Mouse (Mus musculus): ENCODE data around the gene 4932438A13Rik. TPM values are rescaled to one million over a fixed set of nuclear protein-coding genes. Genes with fewer than 3 reads are reported as not detected.

The 4932438A13Rik gene
- 104 and 120 TPM in 2 replicates for polyA plus RNA-seq (2014; fragmentation: Nextera tagmentation; extraction: Ambion mirVana)

- Histone ChIP-seq H3K36me3 (ENCODE audit: control insufficient read depth, insufficient read depth, low read length) (no peaks in the 10 kb centered on the region), H3K27ac (ENCODE audit: low read depth, low read length) (peak within 1 kb of the TSS; percentile 72), H3K4me1 (ENCODE audit: control insufficient read depth, insufficient read depth, low read length) (peaks cover 5% of the 10 kb centered on the region), H3K9me3 (ENCODE audit: control insufficient read depth, low read length) (no peaks in the 10 kb centered on the region), H3K4me3 (ENCODE audit: low read depth, low read length) (peak within 1 kb of the TSS; percentile 73), H3K27me3 (ENCODE audit: control insufficient read depth, insufficient read depth, low read length) (no peaks in the 10 kb centered on the region), H3K4me2 (ENCODE audit: low read depth, low read length) (peak within 1 kb of the TSS; percentile 58), H3K9ac (replicated peaks; ENCODE audit: low read depth, low read length) (peak within 1 kb of the TSS; percentile 91)
- ATAC-seq (ENCODE audit: low read depth), result peak; percentile 99
- WGBS, result under 1% methylated on average over 35 of the region's 38 CpGs
These were observed at the start of gene 4932438A13Rik for GRCm38 (mm10) chr3:36862721-36863275. 4932438A13Rik (plus strand) TSS chr3:36863104.

- WGBS, result 82% methylated on average over 5 of the region's 5 CpGs
- no peak overlapping the region for H3K4me3 ChIP-seq (ENCODE audit: low read depth, low read length)
- no peaks in the 10 kb centered on the region for H3K27me3 ChIP-seq (ENCODE audit: control insufficient read depth, insufficient read depth, low read length)
- no peak overlapping the region for H3K4me2 ChIP-seq (ENCODE audit: low read depth, low read length)
- H3K36me3 ChIP-seq (ENCODE audit: control insufficient read depth, insufficient read depth, low read length), result no peaks in the 10 kb centered on the region
- no peak for ATAC-seq (ENCODE audit: low read depth)
- no peak overlapping the region for H3K9ac ChIP-seq (replicated peaks; ENCODE audit: low read depth, low read length)
- no peak overlapping the region for H3K27ac ChIP-seq (ENCODE audit: low read depth, low read length)
- no peaks in the 10 kb centered on the region for H3K4me1 ChIP-seq (ENCODE audit: control insufficient read depth, insufficient read depth, low read length)
- H3K9me3 ChIP-seq (ENCODE audit: control insufficient read depth, low read length), result no peaks in the 10 kb centered on the region
These were observed 46.3 kb upstream of the 4932438A13Rik start for GRCm38 (mm10) chr3:36816633-36817032.

- ATAC-seq (ENCODE audit: low read depth), result no peak
- Histone ChIP-seq H3K9ac (replicated peaks; ENCODE audit: low read depth, low read length) (no peak overlapping the region), H3K4me1 (ENCODE audit: control insufficient read depth, insufficient read depth, low read length) (no peaks in the 10 kb centered on the region), H3K9me3 (ENCODE audit: control insufficient read depth, low read length) (no peaks in the 10 kb centered on the region), H3K4me2 (ENCODE audit: low read depth, low read length) (no peak overlapping the region), H3K27ac (ENCODE audit: low read depth, low read length) (no peak overlapping the region), H3K27me3 (ENCODE audit: control insufficient read depth, insufficient read depth, low read length) (no peaks in the 10 kb centered on the region), H3K36me3 (ENCODE audit: control insufficient read depth, insufficient read depth, low read length) (no peaks in the 10 kb centered on the region), H3K4me3 (ENCODE audit: low read depth, low read length) (no peak overlapping the region)
- 68% methylated on average over 7 of the region's 7 CpGs for WGBS
These were observed 43.5 kb upstream of the 4932438A13Rik start for GRCm38 (mm10) chr3:36819402-36819801.

- no peak overlapping the region for H3K4me2 ChIP-seq (ENCODE audit: low read depth, low read length)
- no peaks in the 10 kb centered on the region for H3K4me1 ChIP-seq (ENCODE audit: control insufficient read depth, insufficient read depth, low read length)
- H3K9ac ChIP-seq (replicated peaks; ENCODE audit: low read depth, low read length), result no peak overlapping the region
- H3K9me3 ChIP-seq (ENCODE audit: control insufficient read depth, low read length), result no peaks in the 10 kb centered on the region
- H3K4me3 ChIP-seq (ENCODE audit: low read depth, low read length), result no peak overlapping the region
- ATAC-seq (ENCODE audit: low read depth), result no peak
- 93% methylated on average over 9 of the region's 9 CpGs for WGBS
- no peak overlapping the region for H3K27ac ChIP-seq (ENCODE audit: low read depth, low read length)
- no peaks in the 10 kb centered on the region for H3K27me3 ChIP-seq (ENCODE audit: control insufficient read depth, insufficient read depth, low read length)
- no peaks in the 10 kb centered on the region for H3K36me3 ChIP-seq (ENCODE audit: control insufficient read depth, insufficient read depth, low read length)
These were observed 41.9 kb upstream of the 4932438A13Rik start for GRCm38 (mm10) chr3:36821037-36821436.

- Histone ChIP-seq H3K27me3 (ENCODE audit: control insufficient read depth, insufficient read depth, low read length) (no peaks in the 10 kb centered on the region), H3K4me2 (ENCODE audit: low read depth, low read length) (no peak overlapping the region), H3K36me3 (ENCODE audit: control insufficient read depth, insufficient read depth, low read length) (no peaks in the 10 kb centered on the region), H3K4me1 (ENCODE audit: control insufficient read depth, insufficient read depth, low read length) (peaks cover 3% of the 10 kb centered on the region; the same call in 1 of the 2 replicates), H3K27ac (ENCODE audit: low read depth, low read length) (no peak overlapping the region), H3K9me3 (ENCODE audit: control insufficient read depth, low read length) (no peaks in the 10 kb centered on the region), H3K4me3 (ENCODE audit: low read depth, low read length) (no peak overlapping the region), H3K9ac (replicated peaks; ENCODE audit: low read depth, low read length) (no peak overlapping the region)
- 60% methylated on average over 1 of the region's 1 CpGs for WGBS
- ATAC-seq (ENCODE audit: low read depth), result no peak
These were observed 37.8 kb upstream of the 4932438A13Rik start for GRCm38 (mm10) chr3:36825098-36825497.

- ATAC-seq (ENCODE audit: low read depth), result no peak
- no peaks in the 10 kb centered on the region for H3K9me3 ChIP-seq (ENCODE audit: control insufficient read depth, low read length)
- H3K4me3 ChIP-seq (ENCODE audit: low read depth, low read length), result no peak overlapping the region
- 88% methylated on average over 4 of the region's 4 CpGs for WGBS
- no peak overlapping the region for H3K9ac ChIP-seq (replicated peaks; ENCODE audit: low read depth, low read length)
- no peaks in the 10 kb centered on the region for H3K27me3 ChIP-seq (ENCODE audit: control insufficient read depth, insufficient read depth, low read length)
- H3K4me1 ChIP-seq (ENCODE audit: control insufficient read depth, insufficient read depth, low read length), result peaks cover 3% of the 10 kb centered on the region; the same call in 1 of the 2 replicates
- no peak overlapping the region for H3K27ac ChIP-seq (ENCODE audit: low read depth, low read length)
- no peaks in the 10 kb centered on the region for H3K36me3 ChIP-seq (ENCODE audit: control insufficient read depth, insufficient read depth, low read length)
- no peak overlapping the region for H3K4me2 ChIP-seq (ENCODE audit: low read depth, low read length)
These were observed 37.4 kb upstream of the 4932438A13Rik start for GRCm38 (mm10) chr3:36825554-36825953.

- no peak overlapping the region for H3K4me2 ChIP-seq (ENCODE audit: low read depth, low read length)
- ATAC-seq (ENCODE audit: low read depth), result 0 out of 2 replicates have a peak, but pooled peaks have one; percentile 21
- 36% methylated on average over 8 of the region's 8 CpGs for WGBS
- peaks cover 3% of the 10 kb centered on the region; the same call in 1 of the 2 replicates for H3K4me1 ChIP-seq (ENCODE audit: control insufficient read depth, insufficient read depth, low read length)
- H3K27ac ChIP-seq (ENCODE audit: low read depth, low read length), result no peak overlapping the region
- H3K36me3 ChIP-seq (ENCODE audit: control insufficient read depth, insufficient read depth, low read length), result no peaks in the 10 kb centered on the region
- no peaks in the 10 kb centered on the region for H3K27me3 ChIP-seq (ENCODE audit: control insufficient read depth, insufficient read depth, low read length)
- H3K9me3 ChIP-seq (ENCODE audit: control insufficient read depth, low read length), result no peaks in the 10 kb centered on the region
- H3K4me3 ChIP-seq (ENCODE audit: low read depth, low read length), result no peak overlapping the region
- no peak overlapping the region for H3K9ac ChIP-seq (replicated peaks; ENCODE audit: low read depth, low read length)
These were observed 35.5 kb upstream of the 4932438A13Rik start for GRCm38 (mm10) chr3:36827274-36828025.

GRCm38 (mm10) chr3:36830218-36830617 is 32.7 kb upstream of the 4932438A13Rik start:
- H3K9ac ChIP-seq (replicated peaks; ENCODE audit: low read depth, low read length), result no peak overlapping the region
- no peaks in the 10 kb centered on the region for H3K36me3 ChIP-seq (ENCODE audit: control insufficient read depth, insufficient read depth, low read length)
- WGBS, result 88% methylated on average over 3 of the region's 3 CpGs
- H3K4me2 ChIP-seq (ENCODE audit: low read depth, low read length), result no peak overlapping the region
- H3K4me3 ChIP-seq (ENCODE audit: low read depth, low read length), result no peak overlapping the region
- no peaks in the 10 kb centered on the region for H3K27me3 ChIP-seq (ENCODE audit: control insufficient read depth, insufficient read depth, low read length)
- ATAC-seq (ENCODE audit: low read depth), result no peak
- H3K27ac ChIP-seq (ENCODE audit: low read depth, low read length), result no peak overlapping the region
- no peaks in the 10 kb centered on the region for H3K9me3 ChIP-seq (ENCODE audit: control insufficient read depth, low read length)
- H3K4me1 ChIP-seq (ENCODE audit: control insufficient read depth, insufficient read depth, low read length), result peaks cover 3% of the 10 kb centered on the region; the same call in 1 of the 2 replicates

GRCm38 (mm10) chr3:36834426-36834825 is 28.5 kb upstream of the 4932438A13Rik start:
- Histone ChIP-seq H3K27ac (ENCODE audit: low read depth, low read length) (no peak overlapping the region), H3K36me3 (ENCODE audit: control insufficient read depth, insufficient read depth, low read length) (no peaks in the 10 kb centered on the region), H3K4me2 (ENCODE audit: low read depth, low read length) (no peak overlapping the region), H3K9me3 (ENCODE audit: control insufficient read depth, low read length) (no peaks in the 10 kb centered on the region), H3K27me3 (ENCODE audit: control insufficient read depth, insufficient read depth, low read length) (no peaks in the 10 kb centered on the region), H3K4me1 (ENCODE audit: control insufficient read depth, insufficient read depth, low read length) (no peaks in the 10 kb centered on the region), H3K9ac (replicated peaks; ENCODE audit: low read depth, low read length) (no peak overlapping the region), H3K4me3 (ENCODE audit: low read depth, low read length) (no peak overlapping the region)
- ATAC-seq (ENCODE audit: low read depth), result no peak
- WGBS, result 81% methylated on average over 4 of the region's 4 CpGs

All from neural tube, embryonic 14.5 days (tissue).